14 mouse cellular contexts compared by ENCODE assay signal in genomic region chr17:44522906-44523305, GRCm38 (mm10).
DNase-seq lines count a peak whose midpoint lies in the region; TF ChIP-seq lines count a peak whose summit lies in the region.
"Had no signal": no experiment of that assay in that cellular context is flagged by ENCODE, and none has a peak within 500 bp of the region (broad histone marks: within the 10 kb centered on the region; RNA-seq: fewer than 3 reads in every experiment).

No protein-coding gene starts in this region.

- peaks cover 3% of the 10 kb centered on the region; the same call in 1 of the 2 replicates for H3K4me1 ChIP-seq in cerebellum, adult 2 months (ENCODE audit: control insufficient read depth, insufficient read depth, low read length)
- H3K4me1 ChIP-seq in heart, embryonic 10.5 days: no peaks in the 10 kb centered on the region

- H3K4me3 ChIP-seq in cerebellum, adult 2 months (replicated peaks; ENCODE audit: insufficient read depth, low read depth, low read length): no peak overlapping the region
- no peak overlapping the region for H3K4me3 ChIP-seq in heart, embryonic 10.5 days
- H3K4me3 ChIP-seq: limb, embryonic 15.5 days; neural tube, embryonic 15.5 days had no signal

- peak; percentile 60 to 63 for DNase-seq in cerebellum, postnatal 10 days
- DNase-seq in cerebellum, adult 2 months: no peak
- DNase-seq in heart, postnatal 14 days: peak; percentile 10 to 41
- no peak for DNase-seq in heart, embryonic 10.5 days (ENCODE audit: low spot score)
- peak; percentile 21 for DNase-seq in lung, postnatal 10 days
- no peak for DNase-seq in lung, postnatal 14 days
- peak; percentile 26 for DNase-seq in mesoderm, embryonic 11.5 days (ENCODE audit: low read depth, low spot score)
- no peak for DNase-seq in layer of hippocampus, adult 9-11 months
- DNase-seq: lung, adult 18-20 months; thymus, postnatal 36 days had no signal

- H3K27me3 ChIP-seq in cerebellum, adult 2 months (ENCODE audit: control insufficient read depth, insufficient read depth, low read length): no peaks in the 10 kb centered on the region; the same call in 1 of the 2 replicates
- H3K27me3 ChIP-seq in heart, embryonic 10.5 days (ENCODE audit: insufficient read depth, poor library complexity, severe bottlenecking): no peaks in the 10 kb centered on the region
- H3K27me3 ChIP-seq: limb, embryonic 15.5 days; neural tube, embryonic 15.5 days; Patski had no signal

- no peak for TF ChIP-seq POLR2A in cerebellum, adult 2 months (IDR thresholded peaks at IDR 0.05; ENCODE audit: borderline replicate concordance, insufficient read depth, low read length)

- H3K27ac ChIP-seq in cerebellum, adult 2 months (ENCODE audit: insufficient read depth, low read length): no peak overlapping the region
- H3K27ac ChIP-seq in heart, embryonic 10.5 days: no peak overlapping the region
- H3K27ac ChIP-seq: hindbrain, embryonic 14.5 days; limb, embryonic 15.5 days; neural tube, embryonic 15.5 days had no signal

- intact Hi-C loops in heart, postnatal 14 days (cut with DNase I): no loop called here

- WGBS in cerebellum, adult 2 months: 22% methylated on average over 5 of the region's 5 CpGs
- WGBS in heart, embryonic 10.5 days: 72% methylated on average over 5 of the region's 5 CpGs

- no peaks in the 10 kb centered on the region for H3K9me3 ChIP-seq in heart, embryonic 10.5 days
- H3K9me3 ChIP-seq: limb, embryonic 15.5 days; neural tube, embryonic 15.5 days had no signal

- no peak for TF ChIP-seq CTCF in cerebellum, adult 2 months (IDR thresholded peaks at IDR 0.05; ENCODE audit: borderline replicate concordance, insufficient read depth, low read depth, low read length)

- H3K36me3 ChIP-seq in heart, embryonic 10.5 days: no peaks in the 10 kb centered on the region
- H3K36me3 ChIP-seq: limb, embryonic 15.5 days; neural tube, embryonic 15.5 days had no signal

Comparison
In these comparisons a context has a peak if more than half of its experiments do, and no peak if none do; other contexts are left out.
1. DNase-seq: peak in cerebellum, postnatal 10 days (2 of 2), heart, postnatal 14 days (2 of 2), lung, postnatal 10 days (single experiment) and mesoderm, embryonic 11.5 days (single experiment); none in cerebellum, adult 2 months (0 of 2), heart, embryonic 10.5 days (single experiment), lung, postnatal 14 days (single experiment) and layer of hippocampus, adult 9-11 months (single experiment).